Mouse (Mus musculus) lung, postnatal 0 days (tissue): Measurements from ENCODE around the gene B3galnt2.
"Not testable (repeated sequence)": the region's sequence is repeated elsewhere in the genome, so short reads cannot be mapped to it uniquely, and the experiment has no call there.

ENCODE experiments used
- CTCF ChIP-seq: IDR thresholded peaks from 2 replicates; pipeline ENCODE4 v1.5.1; 2016; ENCODE audit warnings: antibody characterized with exemption, mild to moderate bottlenecking
- EP300 ChIP-seq: IDR thresholded peaks from 2 replicates; pipeline ENCODE4 v1.6.1; 2016; ENCODE audit warnings: antibody characterized with exemption, mild to moderate bottlenecking, control low read depth

- not testable (repeated sequence) for TF ChIP-seq EP300, CTCF
These were observed 67.1 kb downstream of the B3galnt2 start for GRCm38 (mm10) chr13:14021417-14021816.
